Mouse (Mus musculus) urinary bladder, postnatal 25 days (tissue): ENCODE results near the gene Acvr1.
A peak's percentile ranks its signal among the peaks of the same experiment; 100 is the strongest.

Experiments
- DNase-seq: peaks from one replicate; pipeline ENCODE4 v3.0.0; 2022; ENCODE audit warnings: low spot score

The Acvr1 gene

DNA sequence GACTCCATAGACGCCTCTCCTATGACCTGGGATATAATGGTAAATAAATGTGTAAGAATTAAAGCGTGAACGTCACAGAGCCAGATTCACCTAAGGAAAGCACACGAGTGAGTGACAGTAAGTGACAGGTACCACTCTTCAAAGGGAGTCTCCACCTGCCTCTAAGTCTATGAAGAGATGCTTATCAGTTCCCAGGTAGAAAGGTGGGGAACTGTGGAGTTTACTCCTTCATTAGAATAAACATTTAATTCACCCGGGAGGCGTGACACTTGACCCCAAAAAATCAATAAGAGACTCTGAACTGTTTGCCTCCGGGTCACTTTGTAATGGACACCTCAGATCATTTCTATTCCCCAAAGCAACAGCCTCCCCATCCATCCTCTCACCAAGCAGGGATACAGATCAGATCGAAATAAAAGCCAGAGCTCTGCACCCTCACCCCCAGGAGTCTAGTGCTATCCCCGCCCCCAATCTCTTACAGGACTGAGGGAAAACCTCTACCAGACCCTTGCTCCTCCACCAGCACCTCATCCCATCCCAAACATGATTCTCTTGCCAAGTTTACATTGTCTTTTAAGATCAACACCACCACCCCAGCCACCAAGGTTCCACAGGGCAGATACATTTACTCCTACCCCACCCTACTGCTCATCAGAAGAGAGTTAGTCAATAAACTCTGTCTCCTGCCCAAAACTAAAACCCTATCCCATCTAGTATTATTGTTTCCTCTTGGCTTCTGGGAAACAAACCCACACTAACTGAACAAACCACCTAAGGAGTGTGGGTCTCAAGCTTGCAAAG lies 9.7 kb downstream of the Acvr1 start:
- DNase-seq, result no peak

DNA sequence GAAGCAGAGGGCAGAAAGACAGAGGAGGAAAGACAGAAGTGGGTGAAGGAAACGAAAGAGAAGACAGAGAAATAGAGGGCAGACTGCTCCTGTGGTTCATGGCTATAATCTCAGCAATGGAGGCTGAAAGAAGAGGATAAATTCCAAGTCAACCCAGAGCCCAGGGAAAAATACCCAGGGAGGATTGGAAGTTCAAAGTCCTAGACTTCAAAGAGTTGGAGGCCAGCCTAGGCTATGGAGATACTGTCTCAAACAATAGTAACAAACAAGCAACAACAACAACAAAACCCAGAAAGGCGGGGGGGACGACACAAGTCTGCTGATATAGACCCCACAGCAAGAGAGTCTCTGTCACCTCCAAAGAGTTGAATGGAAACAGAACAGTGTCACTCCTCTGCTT lies 14.7 kb downstream of the Acvr1 start:
- no peak for DNase-seq

DNA sequence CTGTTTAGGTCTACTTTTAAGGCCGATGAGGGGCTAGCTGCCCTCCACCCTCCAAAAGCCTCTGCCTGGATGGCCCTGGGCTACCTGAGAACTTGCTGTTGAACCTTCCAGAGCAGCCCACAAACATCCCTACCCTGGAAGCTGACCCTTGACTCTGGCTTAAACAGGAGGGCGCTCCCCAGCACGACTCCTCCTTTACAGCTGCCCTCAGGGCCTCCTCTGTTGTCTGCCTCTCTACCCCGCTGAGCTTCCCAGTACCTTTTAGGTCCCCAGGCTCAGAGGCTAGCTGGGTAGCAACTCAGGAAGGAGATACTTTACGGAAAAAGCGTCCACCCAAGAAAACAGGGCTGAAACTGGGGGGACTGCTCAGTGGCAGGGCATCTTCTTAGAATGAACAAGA lies 15.1 kb downstream of the Acvr1 start:
- DNase-seq, result no peak

DNA sequence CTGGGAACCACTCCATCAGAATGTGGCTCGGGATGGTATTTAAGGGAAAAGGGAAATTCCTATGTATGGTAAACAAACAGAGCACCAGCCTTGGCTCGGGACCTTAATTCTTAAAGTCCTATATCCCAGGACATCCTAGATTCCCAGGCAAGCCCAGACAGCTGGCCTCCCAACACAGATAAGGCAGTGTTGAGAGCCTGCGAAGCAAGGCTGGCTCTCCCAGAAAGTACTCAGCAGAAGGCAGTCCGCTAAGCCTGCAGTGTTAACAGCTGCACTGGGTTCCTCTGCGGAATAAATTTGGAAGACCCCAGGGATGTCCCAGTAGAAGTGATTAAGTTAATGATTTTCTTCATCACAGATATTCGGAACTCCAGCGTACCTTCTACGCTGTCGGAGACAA lies 16.5 kb downstream of the Acvr1 start:
- no peak for DNase-seq

DNA sequence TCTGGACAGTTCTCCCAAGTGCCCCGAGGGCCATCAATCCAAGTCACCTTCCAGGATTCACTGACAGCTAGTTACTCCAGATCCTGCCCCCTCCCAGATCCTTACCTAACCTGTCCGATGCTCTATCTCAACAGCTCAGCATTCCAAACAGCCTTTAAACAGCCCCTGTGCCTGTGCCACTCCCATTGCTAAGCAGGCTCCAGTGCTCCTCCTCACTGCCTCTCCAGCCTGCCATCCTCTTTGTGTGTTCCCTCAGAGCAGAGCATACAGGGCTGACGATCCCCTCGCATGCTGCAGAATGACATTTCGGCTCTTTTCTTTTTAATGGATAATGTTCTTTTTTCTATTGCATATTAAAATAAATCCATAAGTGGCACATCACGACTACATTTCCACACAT lies 17.0 kb downstream of the Acvr1 start:
- no peak for DNase-seq

DNA sequence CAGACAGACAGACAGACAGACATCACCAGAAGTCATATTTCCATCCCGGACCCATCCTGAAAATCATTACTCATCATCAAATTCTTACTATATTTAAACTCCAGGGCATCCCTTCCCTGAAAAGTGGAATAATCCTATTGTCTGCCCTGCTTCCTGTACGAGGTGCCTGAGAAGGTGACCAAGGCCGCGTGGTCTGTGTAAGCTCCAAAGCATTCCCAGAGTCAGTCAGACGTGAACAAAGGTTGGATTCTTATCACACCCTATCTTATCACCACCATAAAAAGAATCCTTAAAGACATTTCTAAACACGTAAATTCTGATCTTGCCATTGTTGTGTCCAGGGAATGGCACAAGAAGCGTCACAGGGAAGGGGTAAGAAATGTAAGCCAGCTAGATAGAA lies 18.0 kb downstream of the Acvr1 start:
- DNase-seq, result no peak

DNA sequence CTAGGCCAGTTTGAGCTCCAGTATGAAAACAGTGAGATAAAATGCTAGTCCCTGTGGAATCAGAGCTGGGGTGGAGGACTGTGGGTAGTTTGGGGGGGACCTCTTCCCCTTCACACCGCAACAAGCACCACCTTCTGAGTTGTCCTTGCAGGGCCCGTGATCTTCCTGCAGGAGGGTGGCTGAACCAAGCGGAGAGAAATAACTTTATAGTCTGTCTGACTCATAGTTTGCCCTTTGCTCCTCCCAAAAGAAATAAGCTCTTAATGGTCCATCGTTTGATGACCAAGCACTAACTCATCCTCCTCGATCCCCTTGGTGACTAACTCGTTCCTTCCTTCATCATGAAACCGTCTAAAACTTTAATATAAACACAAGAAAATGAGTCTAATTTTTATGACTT lies 20.7 kb downstream of the Acvr1 start:
- DNase-seq, result no peak

DNA sequence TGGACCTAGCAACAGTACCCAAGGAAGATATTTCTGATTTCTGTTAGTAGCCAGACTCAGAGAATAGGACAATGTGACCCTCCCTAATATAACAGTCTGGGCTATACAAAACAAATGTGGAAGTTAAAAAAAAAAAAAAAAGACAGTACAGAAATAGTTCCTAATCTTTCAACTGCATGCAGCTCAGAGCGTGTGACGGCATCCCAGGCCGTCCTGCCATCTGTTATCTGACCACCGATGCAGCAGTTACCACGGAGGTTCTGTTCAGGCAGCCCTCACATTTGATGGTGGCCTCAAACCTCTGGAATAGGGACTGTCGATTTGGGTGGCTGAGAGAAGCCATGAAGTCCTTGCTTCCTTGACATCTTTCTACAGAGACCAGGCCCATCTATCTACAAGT lies 22.6 kb downstream of the Acvr1 start:
- DNase-seq, result no peak

DNA sequence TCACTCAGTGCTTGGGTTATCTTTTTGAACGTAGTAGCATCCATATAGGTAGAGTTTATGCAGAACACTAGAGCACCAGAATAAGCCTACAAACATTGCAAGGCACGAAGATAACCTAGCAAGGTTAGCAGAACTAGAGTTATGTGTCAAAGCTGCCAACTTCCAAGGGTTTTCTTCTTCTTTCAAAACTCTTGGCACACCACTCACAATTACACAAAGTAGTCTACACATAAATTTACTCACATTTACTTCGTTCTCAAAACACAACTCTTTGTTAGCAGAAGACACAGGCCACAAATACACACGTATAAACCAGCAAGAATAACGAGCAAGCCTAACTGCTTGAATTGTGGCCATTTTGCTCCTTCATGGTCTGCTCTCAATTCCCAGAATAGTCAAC lies 23.7 kb downstream of the Acvr1 start:
- DNase-seq, result no peak

DNA sequence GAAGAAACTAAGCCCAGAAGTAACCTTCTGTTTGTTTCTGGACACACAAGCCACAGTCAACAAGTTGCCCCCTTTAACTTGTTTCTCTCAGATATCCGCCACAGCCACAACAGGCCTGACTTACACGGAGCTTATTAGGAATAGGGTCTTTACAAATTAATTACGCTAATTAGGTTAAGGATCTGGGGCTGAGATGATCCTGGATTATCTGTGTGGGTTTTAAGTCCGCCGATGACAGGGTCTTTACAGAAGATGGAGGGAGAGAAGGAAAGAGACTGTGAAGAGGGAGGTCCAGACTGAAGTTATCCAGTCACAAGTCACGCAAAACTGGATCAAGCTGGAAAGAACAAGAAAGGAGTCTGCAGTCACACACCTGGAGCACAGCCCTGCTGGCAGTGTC lies 28.8 kb downstream of the Acvr1 start:
- no peak for DNase-seq

DNA sequence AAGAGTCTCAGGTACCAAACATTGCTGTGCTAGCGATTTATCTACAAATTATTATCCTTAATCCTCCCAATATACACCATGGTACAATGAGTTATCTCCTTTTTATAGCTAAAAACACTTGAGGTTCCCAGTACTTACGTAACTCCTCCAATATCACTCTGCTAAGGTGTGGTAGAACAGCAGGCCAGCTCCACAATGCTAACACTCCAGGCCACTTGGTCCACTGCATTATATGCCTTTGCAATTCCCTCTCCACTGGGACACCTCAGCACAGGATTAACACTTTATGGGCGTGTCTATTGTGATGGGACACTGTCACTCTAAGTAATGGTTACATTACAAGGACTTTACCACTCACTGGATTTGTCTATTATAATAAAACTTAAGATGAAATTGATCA lies 30.2 kb downstream of the Acvr1 start:
- DNase-seq, result no peak

DNA sequence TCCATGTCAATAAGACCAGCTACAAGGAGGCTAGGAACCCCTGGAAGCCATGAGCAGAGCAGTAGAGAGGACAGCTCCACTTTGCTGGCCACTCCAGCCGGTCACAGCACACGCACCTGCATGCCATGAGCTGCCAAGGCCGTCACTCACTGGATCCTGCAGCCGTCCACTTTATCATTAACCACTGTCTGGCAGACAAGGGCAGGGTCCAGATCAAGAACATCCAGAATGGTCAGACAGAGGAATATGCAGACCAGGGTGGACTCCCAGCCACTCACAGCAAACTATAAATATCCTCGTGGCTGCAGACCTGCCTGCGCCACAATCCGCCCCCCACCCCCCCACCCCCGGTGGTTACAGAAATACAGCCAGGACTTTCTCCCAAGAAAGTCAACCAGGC lies 31.7 kb downstream of the Acvr1 start:
- no peak for DNase-seq

DNA sequence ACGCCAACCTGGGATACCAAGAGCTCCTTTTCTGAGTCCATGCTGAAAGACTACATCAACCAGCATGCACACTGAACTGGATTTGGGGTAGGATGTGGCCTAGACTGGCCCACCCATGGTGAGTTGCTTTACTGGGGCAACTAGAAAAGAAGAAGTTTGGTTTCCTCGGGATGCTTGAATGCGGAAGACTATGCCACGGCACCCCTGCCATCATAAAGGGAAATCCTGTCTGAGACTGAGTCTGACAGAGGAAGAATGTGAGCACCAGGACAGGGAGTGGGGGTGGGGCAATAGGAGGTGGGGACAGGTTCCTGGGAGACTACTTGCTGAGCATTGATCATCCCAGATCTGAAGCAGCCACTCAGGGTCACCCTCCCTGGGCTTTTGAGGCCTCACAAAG lies 32.6 kb downstream of the Acvr1 start:
- DNase-seq, result no peak

DNA sequence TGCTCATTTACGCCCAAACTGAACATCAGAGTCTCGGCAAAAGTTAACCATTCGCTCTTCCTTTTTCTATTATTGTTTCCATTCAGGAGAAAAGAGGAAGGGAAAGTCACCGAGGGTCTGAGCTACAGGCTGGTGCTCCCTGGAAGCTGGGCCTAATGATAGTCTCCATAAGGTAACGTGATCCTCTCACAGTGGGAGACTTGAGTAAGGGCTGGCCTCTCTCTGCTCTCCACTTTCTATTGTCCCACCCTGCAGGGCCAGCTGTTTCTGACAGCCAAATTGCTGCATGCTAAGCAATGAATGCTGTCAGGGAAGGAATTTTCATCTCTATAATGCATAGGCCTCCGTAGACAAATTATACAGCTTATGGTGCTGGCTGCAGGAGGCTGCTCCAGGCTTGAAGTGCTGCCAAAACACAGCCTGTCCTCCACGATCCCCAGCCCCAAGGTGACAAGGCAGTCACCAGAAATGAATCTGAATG lies 33.4 kb downstream of the Acvr1 start:
- no peak for DNase-seq

DNA sequence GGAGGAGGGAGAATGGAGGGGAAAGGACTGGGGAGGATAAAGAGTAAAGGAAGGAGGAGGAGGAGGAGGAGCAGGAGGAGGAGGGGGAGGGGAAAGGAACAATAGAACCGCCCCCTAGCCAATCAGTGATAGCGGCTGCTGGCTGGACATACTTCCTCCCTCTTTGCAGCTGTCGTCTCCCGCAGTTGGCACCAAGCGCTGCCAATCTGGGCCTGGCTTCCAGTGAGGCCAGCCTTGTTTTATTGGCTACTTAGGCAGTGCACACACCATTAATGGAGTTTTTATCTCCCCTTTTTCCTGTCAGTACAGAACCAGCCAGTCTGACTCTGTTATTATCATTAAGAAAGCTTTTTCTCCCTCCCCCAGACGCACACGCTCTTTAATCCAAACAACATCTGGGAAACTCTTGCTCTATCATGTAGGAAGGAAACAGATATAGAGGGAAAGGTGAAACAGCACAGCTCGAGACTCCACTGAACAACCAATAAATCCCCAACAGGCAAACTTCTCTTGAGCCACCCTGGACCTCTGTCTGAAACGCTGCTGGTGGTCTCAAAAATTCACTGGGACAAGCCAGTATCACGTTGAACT lies 34.6 kb downstream of the Acvr1 start:
- DNase-seq, result peak; percentile 50

DNA sequence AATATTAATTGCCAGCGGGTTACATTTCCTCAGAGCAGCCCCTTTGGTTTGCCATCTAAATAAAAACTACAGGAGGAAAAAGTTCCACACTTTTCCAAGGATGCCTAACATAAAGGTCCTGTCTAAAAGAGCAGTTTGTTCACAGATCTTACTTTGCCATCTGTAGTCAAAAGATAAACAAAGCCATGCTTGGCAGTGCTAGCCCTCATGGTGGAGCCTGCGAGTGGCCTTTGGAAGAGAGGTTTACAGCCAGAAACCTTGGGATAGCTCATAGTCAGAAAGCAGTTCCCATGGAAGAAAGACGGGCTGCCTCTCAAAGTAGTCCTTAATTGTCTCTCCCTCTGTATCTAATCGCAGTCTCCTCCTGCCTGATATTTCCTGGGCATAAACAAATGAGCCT lies 36.4 kb downstream of the Acvr1 start:
- no peak for DNase-seq

DNA sequence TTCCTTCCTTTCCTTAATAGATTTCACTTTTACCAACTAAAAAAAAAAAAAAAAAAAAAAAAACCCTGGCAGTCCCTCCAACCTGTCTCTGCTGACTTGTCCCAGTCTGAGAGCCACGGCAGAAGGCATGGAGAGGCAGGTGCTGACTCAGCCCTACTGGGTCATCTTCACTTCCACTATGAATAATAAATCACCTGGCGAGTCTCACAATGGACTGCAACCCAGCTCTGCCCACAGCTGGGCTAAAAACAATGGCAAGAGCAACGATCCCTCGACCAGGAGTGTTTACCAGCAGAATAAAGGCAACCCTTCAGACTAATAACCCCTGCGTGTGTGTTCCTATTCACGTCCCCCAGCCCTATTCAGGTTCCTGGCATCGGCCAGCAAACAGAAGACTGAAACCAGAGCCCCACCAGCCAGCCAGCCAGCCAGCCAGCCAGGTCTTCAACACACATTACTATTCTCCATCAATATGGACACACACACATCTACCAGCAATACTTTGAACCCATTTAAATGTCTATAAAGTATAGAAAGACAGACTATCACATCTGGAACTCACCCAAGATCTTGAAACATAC lies 37.0 kb downstream of the Acvr1 start:
- no peak for DNase-seq

DNA sequence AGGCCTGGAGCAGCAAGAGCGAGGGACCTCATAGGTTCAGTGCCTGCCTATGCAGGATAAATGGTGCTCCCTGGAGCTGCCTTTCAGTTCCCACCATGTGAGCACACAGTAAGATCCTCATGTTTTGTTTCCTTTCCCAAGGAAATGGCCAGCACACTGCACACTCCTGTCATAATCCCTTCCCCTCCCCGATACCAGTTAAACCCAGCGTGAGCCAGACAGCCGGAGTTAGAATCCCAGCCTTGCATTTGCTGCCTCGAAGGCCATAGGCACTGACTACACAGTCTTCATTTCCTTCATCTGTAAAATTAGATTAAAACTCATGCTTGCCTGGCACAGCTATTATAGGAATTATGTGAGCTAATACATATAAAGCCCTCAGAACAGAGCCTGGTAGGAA lies 37.6 kb downstream of the Acvr1 start:
- DNase-seq, result no peak

DNA sequence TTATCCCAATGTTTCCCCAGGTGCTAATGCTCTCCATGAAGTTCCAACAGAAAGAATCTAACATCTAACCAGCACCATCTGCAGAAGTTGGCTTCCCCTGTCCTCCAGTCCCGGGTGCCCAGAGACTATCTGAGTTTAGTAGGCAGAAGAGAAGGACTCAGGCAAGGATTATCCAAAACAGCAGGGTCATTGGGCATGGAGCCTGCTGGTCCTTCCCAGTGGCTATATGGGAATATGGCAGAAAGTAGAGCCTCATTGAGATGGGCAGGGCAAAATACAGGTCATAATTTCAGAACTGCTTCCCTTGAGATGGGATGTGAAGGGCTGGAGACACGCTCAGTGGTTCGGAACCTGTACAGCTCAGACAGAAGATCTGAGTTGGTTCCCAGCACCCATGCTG lies 39.2 kb downstream of the Acvr1 start:
- DNase-seq, result no peak

DNA sequence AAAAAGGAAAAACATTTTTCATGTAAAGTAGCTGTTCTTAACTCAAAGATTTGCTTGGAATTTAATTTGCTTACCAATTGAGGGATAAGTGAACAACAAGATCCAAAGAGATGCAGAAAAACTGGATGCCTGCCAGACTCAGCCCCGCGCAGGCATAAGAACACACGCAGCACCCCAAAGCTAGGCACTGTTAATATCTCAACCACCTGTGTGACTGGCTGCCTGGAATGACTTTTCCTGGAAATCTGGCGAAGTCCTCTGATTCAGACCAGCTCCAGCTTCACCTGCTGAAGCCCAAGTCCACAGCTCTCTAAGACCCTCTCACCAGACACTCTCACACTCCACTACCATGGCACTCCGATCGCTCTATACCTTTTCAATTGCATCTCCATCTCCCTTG lies 42.6 kb downstream of the Acvr1 start:
- DNase-seq, result no peak

DNA sequence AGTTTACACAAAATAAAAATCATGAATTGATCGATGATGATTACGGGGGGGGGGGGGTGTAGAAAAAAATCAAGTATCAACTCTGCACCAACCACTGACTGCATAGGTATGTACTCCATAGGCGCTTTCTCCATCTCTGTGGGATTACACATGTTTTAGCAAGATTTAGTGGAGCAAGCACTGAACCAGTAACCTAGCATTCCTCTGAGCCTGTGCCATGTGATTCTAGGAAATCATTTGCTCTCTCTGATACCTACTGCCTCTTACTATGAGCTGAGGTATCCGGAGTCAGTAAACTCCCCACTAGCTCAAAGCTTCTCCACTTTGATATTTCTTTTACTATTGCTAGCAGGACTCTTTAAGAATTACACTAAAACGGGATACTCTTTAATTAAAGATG lies 43.1 kb downstream of the Acvr1 start:
- no peak for DNase-seq

DNA sequence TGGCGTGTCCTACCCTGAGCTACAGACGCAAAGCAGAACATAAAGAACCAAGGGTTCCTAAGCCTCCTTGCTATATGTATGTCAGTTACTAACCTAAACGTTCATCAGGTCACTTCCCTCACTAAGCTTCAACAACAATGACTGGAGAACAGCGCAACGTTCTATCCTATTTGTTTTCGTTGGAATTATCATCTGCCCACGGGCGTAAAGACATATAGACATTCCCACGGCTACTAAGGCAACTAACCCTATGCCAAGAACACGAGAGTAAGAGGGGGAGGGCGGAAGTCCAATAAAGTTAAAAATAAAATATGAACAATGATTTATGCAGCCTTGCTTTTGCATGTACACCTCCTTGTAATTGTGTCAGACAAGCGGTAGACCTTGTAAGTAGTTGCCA lies 43.9 kb downstream of the Acvr1 start:
- no peak for DNase-seq

DNA sequence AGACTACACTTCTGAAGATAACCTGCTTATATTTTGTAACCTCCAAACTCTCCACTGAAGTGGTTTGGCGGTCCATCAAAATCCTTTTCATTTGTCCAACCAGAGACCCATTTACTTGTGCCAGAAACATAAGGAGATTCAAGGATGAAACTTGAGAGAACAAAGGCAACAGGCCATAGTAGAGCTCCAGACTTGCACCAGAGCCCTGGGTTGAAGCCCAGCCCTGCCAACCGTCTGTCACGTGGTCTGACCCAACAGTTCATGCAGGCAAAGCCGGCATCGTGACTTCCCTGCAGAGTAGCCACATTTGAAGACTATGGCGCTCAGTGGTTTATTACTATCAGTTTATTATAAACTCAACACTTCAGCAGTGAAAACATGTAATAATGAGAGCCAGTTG lies 45.3 kb downstream of the Acvr1 start:
- DNase-seq, result no peak

DNA sequence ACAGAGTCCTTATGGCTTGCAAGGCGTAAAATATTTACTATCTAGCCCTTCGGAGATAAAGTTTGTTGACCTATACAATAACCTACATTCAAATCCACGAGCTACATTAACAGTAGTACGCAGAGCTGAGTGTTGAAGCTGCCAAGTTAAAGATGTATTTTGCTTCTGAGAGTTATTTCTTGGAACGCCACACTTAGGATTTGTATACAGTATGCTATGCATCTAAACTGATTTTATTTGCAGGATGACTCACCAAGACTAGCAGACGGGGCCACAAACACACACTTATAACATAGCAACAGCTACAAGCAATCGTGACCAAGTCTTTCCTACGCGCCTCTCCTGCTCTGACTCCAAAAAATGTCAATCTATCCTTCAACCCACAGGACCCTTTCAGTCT lies 46.2 kb downstream of the Acvr1 start:
- DNase-seq, result no peak
